ENCODE assay signal across 15 mouse cellular contexts in the genomic region with DNA sequence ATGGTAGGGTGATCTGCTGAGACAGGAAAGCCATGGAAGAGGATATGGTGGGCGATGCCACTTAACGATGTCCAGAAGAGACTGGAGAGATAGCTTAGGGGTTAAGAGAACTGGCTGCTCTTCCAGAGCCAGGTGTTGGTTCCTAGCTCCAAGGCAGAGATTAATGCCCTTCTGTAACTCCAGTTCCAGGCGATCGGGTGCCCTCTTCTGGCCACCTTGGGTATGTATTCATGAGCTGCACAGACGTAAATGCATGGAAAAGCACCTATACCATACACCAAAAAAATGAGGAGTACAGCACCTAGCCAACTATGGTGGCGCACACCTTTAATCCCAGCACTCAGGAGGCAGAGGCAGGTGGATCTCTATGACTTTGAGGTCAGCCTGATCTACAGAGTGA. TPM values are rescaled to one million over a fixed set of nuclear protein-coding genes. Genes with fewer than 3 reads are reported as not detected.
A peak's percentile ranks its signal among the peaks of the same experiment; 100 is the strongest.
DNase-seq lines count a peak whose midpoint lies in the region; ATAC-seq lines count a peak whose summit lies in the region.
"Had no signal": no experiment of that assay in that cellular context is flagged by ENCODE, and none has a peak within 500 bp of the region (broad histone marks: within the 10 kb centered on the region; RNA-seq: fewer than 3 reads in every experiment).

No protein-coding gene starts in this region.

- no peaks in the 10 kb centered on the region for H3K36me3 ChIP-seq in limb, embryonic 11.5 days (ENCODE audit: control insufficient read depth, insufficient read depth, low read length)
- H3K36me3 ChIP-seq in limb, embryonic 10.5 days = no peaks in the 10 kb centered on the region
- H3K36me3 ChIP-seq: hindbrain, embryonic 12.5 days; midbrain, embryonic 12.5 days; neural tube, embryonic 13.5 days had no signal

- H3K4me3 ChIP-seq in limb, embryonic 11.5 days (ENCODE audit: low read depth, low read length) = no peak overlapping the region
- H3K4me3 ChIP-seq in limb, embryonic 10.5 days = no peak overlapping the region
- H3K4me3 ChIP-seq: hindbrain, embryonic 12.5 days; midbrain, embryonic 12.5 days; neural tube, embryonic 13.5 days had no signal

- H3K4me2 ChIP-seq in limb, embryonic 11.5 days (ENCODE audit: low read depth, severe bottlenecking) = no peak overlapping the region
- H3K4me2 ChIP-seq: hindbrain, embryonic 12.5 days; midbrain, embryonic 12.5 days; neural tube, embryonic 13.5 days had no signal

- H3K9ac ChIP-seq in limb, embryonic 11.5 days (ENCODE audit: low read length) = no peak overlapping the region
- H3K9ac ChIP-seq: hindbrain, embryonic 12.5 days; midbrain, embryonic 12.5 days; neural tube, embryonic 13.5 days had no signal

- 82% methylated on average over 6 of the region's 6 CpGs for WGBS in limb, embryonic 11.5 days
- 78% methylated on average over 6 of the region's 6 CpGs for WGBS in limb, embryonic 10.5 days

- H3K27ac ChIP-seq in limb, embryonic 11.5 days (replicated peaks; ENCODE audit: low read depth, low read length) = no peak overlapping the region
- H3K27ac ChIP-seq in limb, embryonic 10.5 days = no peak overlapping the region
- H3K27ac ChIP-seq: hindbrain, embryonic 12.5 days; midbrain, embryonic 12.5 days; neural tube, embryonic 13.5 days had no signal

- H3K27me3 ChIP-seq in limb, embryonic 11.5 days (ENCODE audit: control insufficient read depth, insufficient read depth, low read length) = no peaks in the 10 kb centered on the region
- H3K27me3 ChIP-seq in limb, embryonic 10.5 days (ENCODE audit: low read depth, poor library complexity, severe bottlenecking) = no peaks in the 10 kb centered on the region
- H3K27me3 ChIP-seq: hindbrain, embryonic 12.5 days; neural tube, embryonic 13.5 days had no signal

- no peaks in the 10 kb centered on the region for H3K4me1 ChIP-seq in limb, embryonic 11.5 days (ENCODE audit: control insufficient read depth, insufficient read depth, low read length)
- peaks cover 7% of the 10 kb centered on the region for H3K4me1 ChIP-seq in limb, embryonic 10.5 days
- H3K4me1 ChIP-seq: hindbrain, embryonic 12.5 days; midbrain, embryonic 12.5 days; neural tube, embryonic 13.5 days had no signal

- DNase-seq in limb, embryonic 11.5 days (ENCODE audit: low spot score) = peak; percentile 30
- no peak for DNase-seq in limb, embryonic 10.5 days (ENCODE audit: low spot score)
- DNase-seq in A20 (ENCODE audit: low read depth, low spot score) = peak; percentile 51
- peak; percentile 32 for DNase-seq in CD4-positive helper T cell, adult 2 months (ENCODE audit: low read depth, low spot score)
- DNase-seq in urinary bladder, postnatal 4 days (ENCODE audit: low spot score in 2 of 2) = no peak
- no peak for DNase-seq in urinary bladder, postnatal 25 days (ENCODE audit: low spot score)
- DNase-seq: adrenal gland, postnatal 25 days; cerebellum, adult 18-20 months; gastrocnemius, postnatal 14 days; kidney, postnatal 10 days had no signal

- no peak for ATAC-seq in limb, embryonic 11.5 days (ENCODE audit: insufficient number of reproducible peaks, low FRiP score, low TSS enrichment, low read depth)
- ATAC-seq in erythroid progenitor cell, adult 5-6 weeks (replicated peaks; ENCODE audit: low FRiP score, poor library complexity, severe bottlenecking) = peak; percentile 32; the same call in 1 of the 2 replicates
- ATAC-seq: forebrain, embryonic 14.5 days had no signal

- no peaks in the 10 kb centered on the region for H3K9me3 ChIP-seq in limb, embryonic 11.5 days (ENCODE audit: control insufficient read depth, low read length)
- no peaks in the 10 kb centered on the region for H3K9me3 ChIP-seq in limb, embryonic 10.5 days (replicated peaks)
- H3K9me3 ChIP-seq: hindbrain, embryonic 12.5 days; midbrain, embryonic 12.5 days; neural tube, embryonic 13.5 days had no signal

RNA-seq across cellular contexts. Expression of gene Furin, which starts 19.5 kb away (rescaled TPM):
- 9.2 and 10.0 TPM in 2 replicates for polyA plus RNA-seq in limb, embryonic 11.5 days (2014; fragmentation: Nextera tagmentation; extraction: Ambion mirVana)
- 8.8 and 9.4 TPM in 2 replicates for polyA plus RNA-seq in limb, embryonic 10.5 days (2016; fragmentation: Nextera tagmentation; extraction: Ambion mirVana)
- 22.7 and 51.1 TPM in 2 replicates for total RNA-seq in erythroid progenitor cell, adult 5-6 weeks (2015; ENCODE audit: low replicate concordance)
- 24.6 and 28.2 TPM in 2 replicates for total RNA-seq in erythroid progenitor cell, adult 5-6 weeks (2017; ENCODE audit: low replicate concordance)

RNA-seq across cellular contexts. Expression of gene Fes, which starts 37.0 kb away (rescaled TPM):
- polyA plus RNA-seq in limb, embryonic 11.5 days (2014; fragmentation: Nextera tagmentation; extraction: Ambion mirVana) = 7.6 and 8.4 TPM in 2 replicates
- 7.6 and 13.2 TPM in 2 replicates for polyA plus RNA-seq in limb, embryonic 10.5 days (2016; fragmentation: Nextera tagmentation; extraction: Ambion mirVana)
- 31.0 and 53.2 TPM in 2 replicates for total RNA-seq in erythroid progenitor cell, adult 5-6 weeks (2015; ENCODE audit: low replicate concordance)
- total RNA-seq in erythroid progenitor cell, adult 5-6 weeks (2017; ENCODE audit: low replicate concordance) = 9.1 and 17.2 TPM in 2 replicates

RNA-seq across cellular contexts. Expression of gene Man2a2, which starts 53.5 kb away (rescaled TPM):
- 12.5 and 15.1 TPM in 2 replicates for polyA plus RNA-seq in limb, embryonic 11.5 days (2014; fragmentation: Nextera tagmentation; extraction: Ambion mirVana)
- polyA plus RNA-seq in limb, embryonic 10.5 days (2016; fragmentation: Nextera tagmentation; extraction: Ambion mirVana) = 19.7 and 23.1 TPM in 2 replicates
- total RNA-seq in erythroid progenitor cell, adult 5-6 weeks (2015; ENCODE audit: low replicate concordance) = 6.5 and 13.0 TPM in 2 replicates
- total RNA-seq in erythroid progenitor cell, adult 5-6 weeks (2017; ENCODE audit: low replicate concordance) = 5.1 and 7.8 TPM in 2 replicates

Comparison
In these comparisons a context has a peak if more than half of its experiments do, and no peak if none do; other contexts are left out.
1. DNase-seq: peak in limb, embryonic 11.5 days (single experiment), A20 (single experiment) and CD4-positive helper T cell, adult 2 months (single experiment); none in limb, embryonic 10.5 days (single experiment), urinary bladder, postnatal 4 days (0 of 2) and urinary bladder, postnatal 25 days (single experiment).